Mouse (Mus musculus): ENCODE measurements around the gene Hspa1b. TPM values are rescaled to one million over a fixed set of nuclear protein-coding genes. Genes with fewer than 3 reads are reported as not detected.
"Not testable (repeated sequence)": the region's sequence is repeated elsewhere in the genome, so short reads cannot be mapped to it uniquely, and the experiment has no call there.

Gene Hspa1b
- polyA plus RNA-seq, 1 experiment from 2014 or later, result 0.84 TPM

DNA sequence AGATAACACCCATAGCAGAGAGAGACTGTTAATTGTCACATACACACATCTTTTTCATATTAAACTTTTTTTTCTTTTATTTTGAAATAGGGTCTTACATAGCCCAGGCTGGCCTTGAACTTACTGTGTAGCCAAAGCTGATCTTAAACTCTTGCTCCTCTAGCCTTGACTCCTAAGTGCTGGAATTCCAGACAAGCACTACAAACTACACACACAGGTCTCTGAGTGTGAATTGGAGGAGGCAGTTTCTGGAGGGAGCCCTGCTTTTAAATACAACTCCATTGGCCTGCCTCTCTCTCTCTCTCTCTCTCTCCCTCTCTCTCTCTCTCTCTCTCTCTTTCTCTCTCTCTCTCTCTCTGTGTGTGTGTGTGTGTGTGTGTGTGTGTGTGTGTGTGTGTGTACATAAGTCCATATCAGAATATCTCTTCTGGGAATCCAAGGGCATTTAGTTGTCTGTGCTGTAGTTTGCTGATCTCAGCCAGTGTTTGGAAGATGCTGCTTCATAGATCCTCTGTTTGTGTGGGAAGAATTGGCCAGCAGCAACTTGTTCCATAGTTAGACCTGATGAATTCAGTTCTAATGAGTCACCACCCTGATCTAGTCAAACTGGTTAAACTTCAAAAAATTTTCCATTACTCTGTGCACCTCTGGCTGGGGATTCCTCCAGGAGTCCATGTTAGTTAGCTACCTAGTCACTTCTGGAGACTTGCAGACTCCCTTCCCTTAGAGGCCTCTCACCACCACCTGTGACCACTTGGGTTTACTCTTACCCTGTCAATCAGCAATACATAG, 1.9 kb upstream of the Hspa1b start:
- H3K9me3 ChIP-seq (replicated peaks), result no peaks in the 10 kb centered on the region
- peaks cover 45% of the 10 kb centered on the region for H3K27me3 ChIP-seq (replicated peaks)
- H3K4me1 ChIP-seq, result peaks cover 11% of the 10 kb centered on the region
- ATAC-seq (ENCODE audit: low FRiP score), result no peak
- no peak overlapping the region for H3K4me2 ChIP-seq
- no peak overlapping the region for H3K9ac ChIP-seq (replicated peaks)
- H3K27ac ChIP-seq (replicated peaks), result no peak overlapping the region
- no peak overlapping the region for H3K4me3 ChIP-seq (replicated peaks)
- H3K36me3 ChIP-seq, result no peaks in the 10 kb centered on the region

DNA sequence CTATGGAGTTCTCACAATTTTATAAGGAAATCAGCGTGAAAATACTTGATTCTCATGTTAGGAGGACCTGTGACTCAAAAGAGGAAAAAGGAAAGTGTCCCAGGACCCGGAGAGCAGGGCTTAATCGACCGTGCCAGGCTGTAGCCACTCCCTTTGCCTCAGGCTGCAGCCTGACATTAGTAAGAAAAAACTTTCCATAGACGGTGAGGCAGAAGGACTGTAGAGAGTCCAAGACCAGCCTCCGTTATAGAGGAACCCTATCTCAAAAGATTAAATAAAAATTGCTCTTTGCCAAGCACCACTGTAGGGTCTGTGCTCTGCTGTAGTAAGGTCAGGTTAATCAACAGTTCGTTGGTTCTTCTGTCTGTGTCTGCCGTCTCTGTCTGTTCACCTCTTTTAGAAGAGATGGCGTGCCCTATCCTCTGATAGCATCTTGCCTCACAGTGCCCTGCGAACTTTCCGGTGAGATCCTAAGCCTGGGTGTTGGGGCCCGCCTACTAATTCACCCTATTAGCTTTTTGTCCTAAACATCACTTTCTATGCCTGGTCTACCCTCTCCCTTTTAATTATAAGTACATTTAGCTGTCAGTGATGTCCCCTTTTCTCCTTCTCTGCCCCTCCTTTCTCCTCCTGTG, 960 bp upstream of the Hspa1b start:
- Histone ChIP-seq H3K27ac (replicated peaks) (peak overlapping the region; percentile 86), H3K4me2 (peak overlapping the region; percentile 81), H3K27me3 (replicated peaks) (peaks cover 52% of the 10 kb centered on the region), H3K9ac (replicated peaks) (0 out of 2 replicates have a peak overlapping the region, but pooled peaks have one; percentile 45), H3K36me3 (no peaks in the 10 kb centered on the region), H3K4me1 (peaks cover 11% of the 10 kb centered on the region), H3K9me3 (replicated peaks) (no peaks in the 10 kb centered on the region), H3K4me3 (replicated peaks) (peak overlapping the region; percentile 45)
- 18% methylated on average over 12 of the region's 12 CpGs for WGBS
- no peak for ATAC-seq (ENCODE audit: low FRiP score)

DNA sequence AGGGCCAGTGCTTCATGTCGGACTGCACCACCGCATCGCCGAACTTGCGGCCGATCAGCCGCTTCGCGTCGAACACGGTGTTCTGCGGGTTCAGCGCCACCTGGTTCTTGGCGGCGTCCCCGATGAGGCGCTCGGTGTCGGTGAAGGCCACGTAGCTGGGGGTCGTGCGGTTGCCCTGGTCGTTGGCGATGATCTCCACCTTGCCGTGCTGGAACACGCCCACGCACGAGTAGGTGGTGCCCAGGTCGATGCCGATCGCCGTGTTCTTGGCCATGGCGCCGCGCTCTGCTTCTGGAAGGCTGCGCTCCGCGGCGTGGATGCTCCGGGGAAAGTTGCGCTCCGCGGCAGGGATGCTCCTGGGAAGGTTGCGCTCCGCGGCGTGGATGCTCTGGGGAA, 306 bp downstream of the Hspa1b start:
- under 1% methylated on average over 26 of the region's 47 CpGs for WGBS
- H3K9ac ChIP-seq (replicated peaks); H3K27ac ChIP-seq (replicated peaks); H3K36me3 ChIP-seq; H3K9me3 ChIP-seq (replicated peaks): not testable (repeated sequence)
- Histone ChIP-seq H3K4me2 (peak overlapping the region; percentile 81), H3K27me3 (replicated peaks) (peaks cover 46% of the 10 kb centered on the region), H3K4me3 (replicated peaks) (peak overlapping the region; percentile 45), H3K4me1 (peaks cover 11% of the 10 kb centered on the region)
- peak; percentile 50 for ATAC-seq (ENCODE audit: low FRiP score)

DNA sequence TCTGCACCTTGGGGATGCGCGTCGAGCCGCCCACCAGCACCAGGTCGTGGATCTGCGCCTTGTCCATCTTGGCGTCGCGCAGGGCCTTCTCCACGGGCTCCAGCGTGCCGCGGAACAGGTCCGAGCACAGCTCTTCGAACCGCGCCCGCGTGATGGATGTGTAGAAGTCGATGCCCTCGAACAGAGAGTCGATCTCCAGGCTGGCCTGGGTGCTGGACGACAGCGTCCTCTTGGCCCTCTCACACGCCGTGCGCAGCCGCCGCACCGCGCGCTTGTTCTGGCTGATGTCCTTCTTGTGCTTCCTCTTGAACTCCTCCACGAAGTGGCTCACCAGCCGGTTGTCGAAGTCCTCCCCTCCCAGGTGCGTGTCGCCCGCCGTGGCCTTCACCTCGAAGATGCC, 1.1 kb downstream of the Hspa1b start:
- not testable (repeated sequence) for H3K9me3 ChIP-seq (replicated peaks); H3K27ac ChIP-seq (replicated peaks); H3K4me2 ChIP-seq; ATAC-seq (ENCODE audit: low FRiP score); H3K9ac ChIP-seq (replicated peaks); H3K4me3 ChIP-seq (replicated peaks); H3K36me3 ChIP-seq
- H3K4me1 ChIP-seq, result peaks cover 11% of the 10 kb centered on the region
- H3K27me3 ChIP-seq (replicated peaks), result peaks cover 40% of the 10 kb centered on the region
- WGBS, result 43% methylated on average over 26 of the region's 40 CpGs

DNA sequence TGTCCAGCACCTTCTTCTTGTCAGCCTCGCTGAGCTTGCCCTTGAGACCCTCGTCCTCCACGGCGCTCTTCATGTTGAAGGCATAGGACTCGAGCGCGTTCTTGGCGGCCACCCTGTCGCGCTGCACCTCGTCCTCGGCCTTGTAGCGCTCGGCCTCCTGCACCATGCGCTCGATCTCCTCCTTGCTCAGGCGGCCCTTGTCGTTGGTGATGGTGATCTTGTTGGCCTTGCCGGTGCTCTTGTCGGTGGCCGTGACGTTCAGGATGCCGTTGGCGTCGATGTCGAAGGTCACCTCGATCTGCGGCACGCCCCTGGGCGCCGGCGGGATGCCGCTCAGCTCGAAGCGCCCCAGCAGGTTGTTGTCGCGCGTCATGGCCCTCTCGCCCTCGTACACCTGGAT, 1.7 kb downstream of the Hspa1b start:
- ATAC-seq (ENCODE audit: low FRiP score), result not testable (repeated sequence)
- peaks cover 11% of the 10 kb centered on the region for H3K4me1 ChIP-seq

DNA sequence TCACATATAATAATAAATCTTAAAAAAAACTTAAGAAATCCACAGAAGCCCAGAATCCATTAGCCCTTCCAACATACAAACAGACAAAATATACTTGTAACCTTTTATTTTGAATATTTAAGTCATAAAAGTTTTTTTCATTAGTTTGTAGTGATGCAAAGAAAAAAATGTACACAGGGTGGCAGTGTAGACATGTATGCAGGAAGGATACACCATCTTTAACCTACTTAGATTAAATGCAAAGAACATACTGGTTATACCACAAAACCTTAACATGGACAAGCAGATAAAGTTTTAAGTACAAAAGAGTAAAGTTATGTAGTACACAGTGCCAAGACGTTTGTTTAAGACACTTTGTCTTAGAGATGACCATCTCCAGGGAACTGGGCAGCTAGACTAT, 2.7 kb downstream of the Hspa1b start:
- Histone ChIP-seq H3K4me1 (peaks cover 11% of the 10 kb centered on the region), H3K4me2 (no peak overlapping the region), H3K36me3 (no peaks in the 10 kb centered on the region), H3K9ac (replicated peaks) (no peak overlapping the region), H3K4me3 (replicated peaks) (no peak overlapping the region), H3K27ac (replicated peaks) (no peak overlapping the region), H3K27me3 (replicated peaks) (peaks cover 31% of the 10 kb centered on the region), H3K9me3 (replicated peaks) (no peaks in the 10 kb centered on the region)
- WGBS, result 53% methylated on average over 1 of the region's 1 CpGs
- no peak for ATAC-seq (ENCODE audit: low FRiP score)

More for the DNA sequence above, 1.7 kb downstream of the Hspa1b start:
- not testable (repeated sequence) for H3K27ac ChIP-seq (replicated peaks); H3K4me2 ChIP-seq; H3K4me3 ChIP-seq (replicated peaks); H3K36me3 ChIP-seq; H3K9ac ChIP-seq (replicated peaks); H3K9me3 ChIP-seq (replicated peaks)
- H3K27me3 ChIP-seq (replicated peaks), result peaks cover 38% of the 10 kb centered on the region
- 32% methylated on average over 25 of the region's 40 CpGs for WGBS

DNA sequence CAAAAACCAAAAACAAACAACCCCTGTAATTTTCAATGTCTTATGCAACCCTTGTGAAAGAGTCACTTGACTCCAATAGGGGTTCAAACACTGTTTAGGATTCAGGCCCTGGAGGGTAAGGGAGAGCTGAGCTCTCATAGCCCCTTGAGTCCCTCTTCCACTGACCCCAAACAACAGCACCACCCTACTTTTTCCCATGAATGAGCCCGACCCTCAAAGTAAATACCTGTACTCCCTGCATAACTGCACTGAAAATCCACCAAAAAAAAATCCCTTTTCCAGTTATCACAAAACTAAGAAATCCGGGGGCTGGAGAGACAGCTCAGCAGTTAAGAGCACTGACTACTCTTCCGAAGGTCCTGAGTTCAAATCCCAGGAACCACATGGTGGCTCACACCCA, 3.2 kb downstream of the Hspa1b start:
- no peaks in the 10 kb centered on the region for H3K36me3 ChIP-seq
- H3K9ac ChIP-seq (replicated peaks), result no peak overlapping the region
- no peaks in the 10 kb centered on the region for H3K9me3 ChIP-seq (replicated peaks)
- H3K4me2 ChIP-seq, result no peak overlapping the region
- no peak for ATAC-seq (ENCODE audit: low FRiP score)
- WGBS, result 90% methylated on average over 3 of the region's 3 CpGs
- H3K4me3 ChIP-seq (replicated peaks), result no peak overlapping the region
- peaks cover 16% of the 10 kb centered on the region for H3K4me1 ChIP-seq
- H3K27ac ChIP-seq (replicated peaks), result no peak overlapping the region
- H3K27me3 ChIP-seq (replicated peaks), result peaks cover 28% of the 10 kb centered on the region

DNA sequence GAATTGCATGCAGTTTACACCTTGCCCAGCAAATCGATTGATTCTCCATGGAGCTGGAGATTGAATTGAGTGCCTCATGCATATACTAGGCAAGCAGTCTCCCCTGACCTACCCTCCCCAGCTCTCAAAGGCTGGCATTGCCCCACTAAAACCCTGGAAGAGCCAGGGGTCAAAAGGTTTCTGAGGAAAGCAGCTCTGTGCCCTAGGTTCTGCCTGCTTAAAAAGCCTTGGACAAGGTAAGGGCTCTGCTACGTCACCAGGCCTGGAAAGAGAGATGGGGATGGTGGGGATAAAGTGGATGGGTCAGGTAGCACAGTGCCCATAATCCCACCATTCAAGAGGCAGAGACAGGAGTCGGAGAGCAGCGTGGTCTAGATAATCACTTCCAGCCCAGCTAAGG, 4.2 kb downstream of the Hspa1b start:
- no peak overlapping the region for H3K27ac ChIP-seq (replicated peaks)
- no peak overlapping the region; the same call in 1 of the 2 replicates for H3K9ac ChIP-seq (replicated peaks)
- peaks cover 21% of the 10 kb centered on the region for H3K4me1 ChIP-seq
- H3K36me3 ChIP-seq, result peaks cover 9% of the 10 kb centered on the region
- H3K4me3 ChIP-seq (replicated peaks), result no peak overlapping the region
- H3K27me3 ChIP-seq (replicated peaks), result peaks cover 21% of the 10 kb centered on the region
- no peak overlapping the region for H3K4me2 ChIP-seq
- 84% methylated on average over 4 of the region's 4 CpGs for WGBS
- no peaks in the 10 kb centered on the region for H3K9me3 ChIP-seq (replicated peaks)
- ATAC-seq (ENCODE audit: low FRiP score), result no peak

DNA sequence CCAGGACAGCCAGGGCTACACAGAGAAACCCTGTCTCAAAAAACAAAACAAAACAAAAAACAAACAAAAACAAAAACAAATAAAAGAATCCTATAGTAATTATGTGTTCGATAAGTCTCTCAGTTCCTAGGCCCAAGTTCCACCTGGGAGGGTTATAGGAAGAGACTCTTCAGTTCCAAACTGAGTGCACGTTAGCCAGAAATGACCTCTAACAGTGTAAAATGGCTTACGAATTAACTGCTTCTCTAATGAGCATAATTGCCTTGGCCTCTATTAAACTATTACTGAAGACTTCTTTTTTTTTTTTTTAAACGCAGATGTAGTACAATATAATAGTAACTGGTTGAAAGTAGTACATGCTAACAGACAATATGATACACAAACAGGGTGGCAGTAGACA, 5.1 kb downstream of the Hspa1b start:
- ATAC-seq (ENCODE audit: low FRiP score), result no peak
- Histone ChIP-seq H3K36me3 (peaks cover 15% of the 10 kb centered on the region), H3K4me1 (peaks cover 19% of the 10 kb centered on the region), H3K4me3 (replicated peaks) (no peak overlapping the region), H3K9me3 (replicated peaks) (no peaks in the 10 kb centered on the region), H3K4me2 (no peak overlapping the region), H3K27ac (replicated peaks) (no peak overlapping the region), H3K27me3 (replicated peaks) (peaks cover 16% of the 10 kb centered on the region), H3K9ac (replicated peaks) (no peak overlapping the region)
- WGBS, result 91% methylated on average over 4 of the region's 4 CpGs

DNA sequence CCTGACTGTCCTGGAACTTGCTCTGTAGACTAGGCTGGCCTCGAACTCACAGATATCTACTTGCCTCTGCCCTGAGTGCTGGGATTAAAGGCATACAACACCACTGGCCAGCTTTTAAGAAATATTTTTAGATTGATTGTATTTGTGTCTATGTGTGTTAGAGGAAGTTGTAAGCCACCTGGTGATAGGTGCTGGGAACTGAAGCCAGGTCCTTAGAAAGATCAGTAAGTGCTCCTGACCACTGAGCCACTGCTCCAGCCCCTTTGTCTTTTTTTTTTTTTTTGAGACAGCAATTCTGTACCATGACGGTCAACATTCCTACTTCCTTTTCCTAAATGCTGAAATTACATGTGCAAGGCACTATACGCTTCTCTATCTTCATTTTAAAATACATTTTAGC, 5.8 kb downstream of the Hspa1b start:
- H3K4me3 ChIP-seq (replicated peaks), result no peak overlapping the region
- H3K27me3 ChIP-seq (replicated peaks), result peaks cover 16% of the 10 kb centered on the region
- H3K27ac ChIP-seq (replicated peaks), result peak overlapping the region; percentile 89; the same call in 1 of the 2 replicates
- H3K9me3 ChIP-seq (replicated peaks), result no peaks in the 10 kb centered on the region
- peaks cover 19% of the 10 kb centered on the region for H3K4me1 ChIP-seq
- H3K4me2 ChIP-seq, result peak overlapping the region; percentile 84; the same call in 1 of the 2 replicates
- ATAC-seq (ENCODE audit: low FRiP score), result no peak
- H3K36me3 ChIP-seq, result peaks cover 15% of the 10 kb centered on the region
- WGBS, result 92% methylated on average over 3 of the region's 3 CpGs
- no peak overlapping the region for H3K9ac ChIP-seq (replicated peaks)

DNA sequence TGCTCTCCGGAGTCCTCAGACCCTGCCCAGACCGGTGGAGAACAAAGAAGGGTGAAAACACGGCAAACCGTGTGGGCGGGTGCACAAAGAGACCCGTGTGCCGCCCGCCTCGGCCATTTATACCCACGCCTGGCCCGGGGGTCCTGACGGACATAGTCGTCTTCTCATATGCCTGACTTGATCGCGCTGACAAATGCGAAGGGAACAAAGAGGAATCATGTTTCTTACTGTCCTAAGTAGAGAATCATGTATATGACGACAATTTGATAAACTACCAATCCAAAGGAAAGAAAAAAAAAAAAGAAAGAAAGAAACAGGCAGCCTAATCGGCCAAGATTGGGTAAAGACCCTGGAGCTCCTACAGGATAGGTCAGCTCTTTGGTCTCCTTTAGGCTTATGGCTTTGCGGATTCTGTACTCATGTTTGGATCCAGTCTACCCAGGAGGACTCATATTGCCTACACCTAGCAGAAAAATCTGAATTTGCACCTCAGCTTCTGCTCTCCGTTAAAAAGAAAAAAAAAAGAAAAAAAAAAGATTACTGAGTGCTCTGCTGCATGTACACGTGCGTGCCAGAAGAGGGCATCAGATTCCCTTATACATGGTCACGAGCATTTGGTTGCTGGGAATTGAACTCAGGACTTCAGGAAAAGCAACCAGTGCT, 6.5 kb downstream of the Hspa1b start:
- H3K4me1 ChIP-seq, result peaks cover 19% of the 10 kb centered on the region
- peak overlapping the region; percentile 98 for H3K9ac ChIP-seq (replicated peaks)
- H3K27ac ChIP-seq (replicated peaks), result peak overlapping the region; percentile 89
- peaks cover 15% of the 10 kb centered on the region for H3K36me3 ChIP-seq
- H3K27me3 ChIP-seq (replicated peaks), result peaks cover 16% of the 10 kb centered on the region
- H3K4me3 ChIP-seq (replicated peaks), result peak overlapping the region; percentile 73
- H3K9me3 ChIP-seq (replicated peaks), result no peaks in the 10 kb centered on the region
- peak overlapping the region; percentile 84 for H3K4me2 ChIP-seq
- peak; percentile 85 for ATAC-seq (ENCODE audit: low FRiP score)
- under 1% methylated on average over 23 of the region's 23 CpGs for WGBS

All from neural tube, embryonic 15.5 days (tissue).